Mouse (Mus musculus): ENCODE results near the gene Ube2q1. TPM values are rescaled to one million over a fixed set of nuclear protein-coding genes. Genes with fewer than 3 reads are reported as not detected.

Gene Ube2q1
- polyA plus RNA-seq, 1 experiment from 2014 or later: 13.2 TPM

DNA sequence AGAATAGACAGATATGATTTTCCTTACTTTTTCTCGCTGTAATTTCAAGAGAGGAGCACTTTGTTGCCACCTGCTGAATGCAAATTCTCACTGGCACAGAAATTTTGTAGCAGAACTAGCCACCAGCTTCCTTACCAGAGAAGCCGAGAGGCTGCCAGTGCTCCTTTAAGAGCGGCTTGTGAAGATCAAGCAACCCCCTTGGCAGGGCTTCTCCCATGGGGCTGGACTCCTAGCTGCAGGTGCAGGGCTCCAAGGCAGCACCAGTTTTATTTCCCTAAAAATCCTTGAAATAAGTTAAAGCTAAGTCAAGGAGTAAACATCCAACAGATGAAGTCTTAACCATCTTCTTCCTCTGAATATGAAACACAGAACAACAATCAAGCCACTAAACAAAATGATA is 38.8 kb downstream of the Ube2q1 start:
- no peak for ATAC-seq (replicated peaks; ENCODE audit: low FRiP score, low read depth)
- no peak overlapping the region for H3K4me2 ChIP-seq (ENCODE audit: low read length)
- H3K27me3 ChIP-seq (ENCODE audit: insufficient read depth, low read length): no peaks in the 10 kb centered on the region
- no peak overlapping the region for H3K9ac ChIP-seq (ENCODE audit: low read depth, low read length)
- TF ChIP-seq CTCF (IDR thresholded peaks at IDR 0.05; ENCODE audit: low read depth): no peak
- no peaks in the 10 kb centered on the region for H3K36me3 ChIP-seq (ENCODE audit: insufficient read depth, low read length)
- H3K27ac ChIP-seq: no peak overlapping the region
- H3K9me3 ChIP-seq (replicated peaks; ENCODE audit: low read length): no peaks in the 10 kb centered on the region
- DNase-seq (ENCODE audit: low spot score): no peak
- 74% methylated on average over 3 of the region's 3 CpGs for WGBS
- no peaks in the 10 kb centered on the region for H3K4me1 ChIP-seq (replicated peaks; ENCODE audit: insufficient read depth, low read length)
- no peak overlapping the region for H3K4me3 ChIP-seq (replicated peaks; ENCODE audit: low read depth, low read length)

GRCm38 (mm10) chr3:89814051-89814450 is 40.6 kb downstream of the Ube2q1 start:
- no peak for ATAC-seq (replicated peaks; ENCODE audit: low FRiP score, low read depth)
- Histone ChIP-seq H3K27ac (no peak overlapping the region), H3K36me3 (ENCODE audit: insufficient read depth, low read length) (no peaks in the 10 kb centered on the region), H3K27me3 (ENCODE audit: insufficient read depth, low read length) (no peaks in the 10 kb centered on the region), H3K9me3 (replicated peaks; ENCODE audit: low read length) (no peaks in the 10 kb centered on the region), H3K4me2 (ENCODE audit: low read length) (no peak overlapping the region), H3K9ac (ENCODE audit: low read depth, low read length) (no peak overlapping the region), H3K4me1 (replicated peaks; ENCODE audit: insufficient read depth, low read length) (no peaks in the 10 kb centered on the region), H3K4me3 (replicated peaks; ENCODE audit: low read depth, low read length) (no peak overlapping the region)
- no peak for DNase-seq (ENCODE audit: low spot score)
- WGBS: 80% methylated on average over 7 of the region's 7 CpGs
- TF ChIP-seq CTCF (IDR thresholded peaks at IDR 0.05; ENCODE audit: low read depth): no peak

DNA sequence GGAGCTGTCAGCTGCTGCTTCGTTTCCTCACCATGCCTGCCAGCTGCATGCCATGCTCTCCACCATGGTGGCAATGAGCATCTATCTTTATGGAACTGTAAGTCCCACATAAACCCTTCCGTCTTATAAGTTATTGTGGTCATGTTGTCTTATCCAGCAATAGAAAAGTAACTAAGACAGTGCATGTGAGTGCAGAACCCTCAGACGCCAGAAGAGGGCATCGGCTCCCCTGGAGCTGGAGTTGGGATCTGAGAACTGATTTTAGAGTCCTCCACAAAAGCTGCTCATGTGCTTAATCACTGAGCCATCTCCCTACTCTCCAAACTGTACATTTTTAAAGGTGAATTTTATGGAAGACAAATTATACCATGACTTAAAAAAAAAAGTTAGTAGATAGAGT is 43.6 kb downstream of the Ube2q1 start:
- ATAC-seq (replicated peaks; ENCODE audit: low FRiP score, low read depth) (no peak), DNase-seq (ENCODE audit: low spot score) (peak; percentile 44)
- no peaks in the 10 kb centered on the region for H3K36me3 ChIP-seq (ENCODE audit: insufficient read depth, low read length)
- 75% methylated on average over 4 of the region's 4 CpGs for WGBS
- H3K4me3 ChIP-seq (replicated peaks; ENCODE audit: low read depth, low read length): no peak overlapping the region
- H3K9me3 ChIP-seq (replicated peaks; ENCODE audit: low read length): no peaks in the 10 kb centered on the region
- H3K27ac ChIP-seq: no peak overlapping the region
- peak; percentile 65 for TF ChIP-seq CTCF (IDR thresholded peaks at IDR 0.05; ENCODE audit: low read depth)
- H3K27me3 ChIP-seq (ENCODE audit: insufficient read depth, low read length): no peaks in the 10 kb centered on the region
- H3K9ac ChIP-seq (ENCODE audit: low read depth, low read length): no peak overlapping the region
- no peak overlapping the region for H3K4me2 ChIP-seq (ENCODE audit: low read length)
- no peaks in the 10 kb centered on the region for H3K4me1 ChIP-seq (replicated peaks; ENCODE audit: insufficient read depth, low read length)

DNA sequence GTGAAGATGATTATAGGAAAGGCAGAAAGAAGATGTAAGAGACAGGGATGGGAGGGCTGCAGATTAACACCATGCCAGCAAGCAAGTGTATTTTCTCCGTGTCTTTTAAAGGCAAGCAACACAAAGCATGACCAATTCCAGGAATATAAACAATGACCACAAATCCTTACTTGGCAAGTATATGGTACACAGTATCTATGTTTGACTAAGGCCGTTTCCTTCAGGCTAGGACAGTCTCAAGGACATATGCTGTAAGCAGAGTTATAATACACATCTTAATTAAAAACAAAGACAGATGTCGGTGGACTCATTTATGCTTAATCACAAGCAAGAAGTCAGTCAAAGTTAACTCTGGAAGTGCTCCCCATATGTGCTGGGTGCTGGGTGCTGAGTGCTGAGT is 45.2 kb downstream of the Ube2q1 start:
- no peak overlapping the region for H3K4me2 ChIP-seq (ENCODE audit: low read length)
- no peak overlapping the region for H3K27ac ChIP-seq
- no peak for TF ChIP-seq CTCF (IDR thresholded peaks at IDR 0.05; ENCODE audit: low read depth)
- no peak overlapping the region for H3K9ac ChIP-seq (ENCODE audit: low read depth, low read length)
- WGBS: 81% methylated on average over 3 of the region's 3 CpGs
- no peak overlapping the region for H3K4me3 ChIP-seq (replicated peaks; ENCODE audit: low read depth, low read length)
- H3K4me1 ChIP-seq (replicated peaks; ENCODE audit: insufficient read depth, low read length): no peaks in the 10 kb centered on the region
- no peaks in the 10 kb centered on the region for H3K36me3 ChIP-seq (ENCODE audit: insufficient read depth, low read length)
- H3K9me3 ChIP-seq (replicated peaks; ENCODE audit: low read length): no peaks in the 10 kb centered on the region
- DNase-seq (ENCODE audit: low spot score) (no peak), ATAC-seq (replicated peaks; ENCODE audit: low FRiP score, low read depth) (no peak)
- H3K27me3 ChIP-seq (ENCODE audit: insufficient read depth, low read length): no peaks in the 10 kb centered on the region

DNA sequence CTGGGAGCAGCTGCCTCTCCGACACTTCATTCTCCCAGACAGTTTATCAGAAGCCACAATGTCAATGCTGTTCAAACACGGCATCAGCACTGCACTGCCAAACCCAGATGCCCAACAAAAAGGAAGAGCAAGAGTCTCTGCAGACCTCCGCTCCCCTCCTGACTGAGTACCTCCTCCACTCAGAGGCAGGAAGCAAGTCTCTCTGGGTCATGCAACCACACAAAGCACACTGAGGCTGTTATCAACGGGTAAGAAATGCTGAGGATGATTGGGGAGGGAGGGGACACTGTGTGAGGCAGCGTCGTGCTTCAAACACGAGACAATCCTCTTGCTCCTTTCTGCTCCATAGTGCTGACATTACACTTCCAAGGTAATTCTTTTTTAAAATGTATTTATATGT is 46.5 kb downstream of the Ube2q1 start:
- no peaks in the 10 kb centered on the region for H3K9me3 ChIP-seq (replicated peaks; ENCODE audit: low read length)
- H3K4me2 ChIP-seq (ENCODE audit: low read length): no peak overlapping the region
- DNase-seq (ENCODE audit: low spot score) (no peak), ATAC-seq (replicated peaks; ENCODE audit: low FRiP score, low read depth) (no peak)
- H3K4me1 ChIP-seq (replicated peaks; ENCODE audit: insufficient read depth, low read length): no peaks in the 10 kb centered on the region
- 61% methylated on average over 7 of the region's 7 CpGs for WGBS
- H3K36me3 ChIP-seq (ENCODE audit: insufficient read depth, low read length): no peaks in the 10 kb centered on the region
- no peak overlapping the region for H3K27ac ChIP-seq
- H3K27me3 ChIP-seq (ENCODE audit: insufficient read depth, low read length): no peaks in the 10 kb centered on the region
- no peak overlapping the region for H3K4me3 ChIP-seq (replicated peaks; ENCODE audit: low read depth, low read length)
- TF ChIP-seq CTCF (IDR thresholded peaks at IDR 0.05; ENCODE audit: low read depth): no peak
- no peak overlapping the region for H3K9ac ChIP-seq (ENCODE audit: low read depth, low read length)

- Histone ChIP-seq H3K27me3 (ENCODE audit: insufficient read depth, low read length) (no peaks in the 10 kb centered on the region), H3K4me1 (replicated peaks; ENCODE audit: insufficient read depth, low read length) (no peaks in the 10 kb centered on the region), H3K4me2 (ENCODE audit: low read length) (no peak overlapping the region), H3K9me3 (replicated peaks; ENCODE audit: low read length) (no peaks in the 10 kb centered on the region), H3K4me3 (replicated peaks; ENCODE audit: low read depth, low read length) (no peak overlapping the region), H3K27ac (no peak overlapping the region), H3K36me3 (ENCODE audit: insufficient read depth, low read length) (no peaks in the 10 kb centered on the region), H3K9ac (ENCODE audit: low read depth, low read length) (no peak overlapping the region)
- no peak for DNase-seq (ENCODE audit: low spot score)
- WGBS: 89% methylated on average over 12 of the region's 12 CpGs
- no peak for TF ChIP-seq CTCF (IDR thresholded peaks at IDR 0.05; ENCODE audit: low read depth)
- no peak for ATAC-seq (replicated peaks; ENCODE audit: low FRiP score, low read depth)
These were observed 47.1 kb downstream of the Ube2q1 start for GRCm38 (mm10) chr3:89820311-89821095.

DNA sequence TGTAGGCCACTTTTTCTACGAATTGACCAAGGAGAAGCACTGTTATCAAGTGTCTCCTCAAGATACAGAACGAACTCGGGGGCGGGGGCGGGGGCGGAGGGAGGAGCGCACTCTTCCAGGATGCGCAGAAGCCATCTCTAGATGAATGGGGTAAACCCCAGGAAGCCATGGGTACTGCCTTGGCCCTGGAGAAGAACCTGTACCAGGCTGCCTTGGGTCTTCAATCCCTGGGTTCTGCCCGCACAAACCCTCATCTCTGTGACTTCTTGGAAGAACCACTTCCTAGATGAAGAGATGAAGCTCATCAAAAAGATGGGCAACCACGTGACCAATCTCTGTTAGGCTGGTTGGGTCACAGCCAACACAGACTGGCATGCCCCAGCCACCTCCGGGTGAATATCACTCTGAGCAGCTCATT is 47.7 kb downstream of the Ube2q1 start:
- Histone ChIP-seq H3K9ac (ENCODE audit: low read depth, low read length) (no peak overlapping the region), H3K4me2 (ENCODE audit: low read length) (no peak overlapping the region), H3K9me3 (replicated peaks; ENCODE audit: low read length) (no peaks in the 10 kb centered on the region), H3K27me3 (ENCODE audit: insufficient read depth, low read length) (no peaks in the 10 kb centered on the region), H3K4me3 (replicated peaks; ENCODE audit: low read depth, low read length) (no peak overlapping the region), H3K36me3 (ENCODE audit: insufficient read depth, low read length) (no peaks in the 10 kb centered on the region), H3K4me1 (replicated peaks; ENCODE audit: insufficient read depth, low read length) (no peaks in the 10 kb centered on the region), H3K27ac (no peak overlapping the region)
- DNase-seq (ENCODE audit: low spot score) (no peak), ATAC-seq (replicated peaks; ENCODE audit: low FRiP score, low read depth) (no peak)
- WGBS: 88% methylated on average over 11 of the region's 11 CpGs
- no peak for TF ChIP-seq CTCF (IDR thresholded peaks at IDR 0.05; ENCODE audit: low read depth)

Measured in kidney, postnatal 0 days (tissue).